Mouse (Mus musculus) erythroblast, embryonic 14.5 days (primary cell): ENCODE results near the gene Ppp1r14c.

Experiments
- GATA1 ChIP-seq: IDR thresholded peaks from 2 replicates; pipeline ENCODE4 v1.6.1; 2012; ENCODE audit warnings: low read length, inconsistent platforms, mixed read lengths
- TAL1 ChIP-seq: IDR thresholded peaks from 3 replicates; pipeline ENCODE4 v1.6.1; 2012; ENCODE audit warnings: low read length, inconsistent platforms, mixed read lengths

DNA sequence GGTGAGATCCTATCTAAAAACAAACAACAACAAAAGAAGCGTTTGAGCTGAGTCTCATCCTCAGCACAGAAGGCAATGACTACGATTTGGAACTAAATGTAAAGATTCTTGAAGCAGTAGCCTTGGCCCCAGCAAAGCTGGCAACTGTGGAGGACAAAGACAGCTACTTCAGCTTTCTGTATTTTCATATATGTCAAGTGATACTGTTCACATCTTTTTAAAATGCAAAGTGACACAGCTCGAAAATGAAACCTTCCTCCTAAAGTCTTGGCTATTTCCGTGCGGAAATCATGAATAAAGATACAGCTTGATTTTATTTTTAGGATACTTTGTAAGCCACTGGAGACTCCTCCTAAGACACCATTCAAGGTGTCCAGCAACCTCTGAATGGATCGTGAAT, 148.1 kb downstream of the Ppp1r14c start:
- TF ChIP-seq TAL1 (no peak), GATA1 (no peak)
